Mouse (Mus musculus) urinary bladder, adult 18-20 months (tissue): ENCODE measurements around the gene Urah.

Experiments
- DNase-seq, 2 experiments: peaks; one replicate each; pipeline ENCODE4 v3.0.0; 2022; ENCODE audit warnings: low spot score in 2 of 2, mixed read lengths in 2 of 2

The Urah gene

DNA sequence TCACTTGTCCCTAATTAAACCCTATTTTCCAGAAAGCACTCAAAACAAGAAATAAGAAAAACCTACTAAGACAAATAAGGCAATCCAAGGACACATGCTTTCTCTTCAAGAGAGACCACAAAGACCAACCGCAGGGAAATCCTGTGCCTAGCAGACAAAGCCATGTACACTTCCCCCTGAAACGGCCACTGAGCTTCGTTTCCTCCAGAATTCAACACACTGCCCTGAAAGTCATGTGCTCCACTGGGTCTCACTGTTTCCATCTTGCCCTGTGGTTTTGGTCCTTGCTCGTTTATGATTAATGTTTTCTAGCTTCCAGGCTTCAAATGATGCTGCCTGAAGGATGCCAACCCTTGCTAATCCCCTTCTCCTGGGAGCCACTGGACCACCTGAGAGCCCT, 39.4 kb downstream of the Urah start:
- DNase-seq, result no peak

DNA sequence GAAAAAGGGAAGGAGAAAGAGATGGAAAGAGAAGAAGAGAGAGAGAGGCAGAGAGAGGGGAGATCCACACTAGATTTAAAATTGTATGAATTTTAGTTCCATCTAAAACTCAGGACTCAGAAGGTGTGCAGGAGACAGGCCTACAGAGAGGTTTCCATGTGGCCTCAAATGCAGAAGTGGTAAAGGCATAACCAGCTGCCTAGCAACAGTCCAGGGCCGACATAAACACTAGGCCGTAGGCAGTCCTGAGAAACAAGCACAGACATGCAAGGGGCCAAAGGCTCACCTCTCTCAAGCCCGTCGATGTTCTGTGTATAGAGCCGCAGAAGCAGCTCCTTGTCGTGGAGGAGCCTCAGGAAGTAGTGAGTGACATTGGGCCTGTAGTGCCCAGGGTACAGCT, 42.5 kb downstream of the Urah start:
- DNase-seq, result no peak

DNA sequence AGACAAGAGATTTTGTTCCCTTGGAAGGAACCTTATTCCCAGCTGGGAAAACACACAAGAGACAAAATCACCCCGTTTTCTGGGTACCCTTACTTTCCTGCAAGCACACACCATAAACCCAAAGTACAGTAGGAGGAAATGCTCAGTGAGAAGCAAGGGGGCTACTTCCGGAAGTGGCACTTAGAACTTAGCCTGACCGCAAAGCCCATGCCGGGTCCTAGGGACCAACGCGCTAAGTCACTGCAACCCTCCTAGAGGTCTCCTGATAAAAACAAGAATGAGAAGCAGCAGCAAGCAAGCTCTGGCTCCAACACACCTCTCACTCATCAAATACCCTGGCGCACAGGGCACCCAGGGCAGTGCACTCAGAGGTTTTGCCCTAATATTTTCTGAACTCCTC, 44.5 kb downstream of the Urah start:
- no peak for DNase-seq

GRCm38 (mm10) chr7:140880419-140880818, 45.6 kb downstream of the Urah start:
- no peak for DNase-seq

DNA sequence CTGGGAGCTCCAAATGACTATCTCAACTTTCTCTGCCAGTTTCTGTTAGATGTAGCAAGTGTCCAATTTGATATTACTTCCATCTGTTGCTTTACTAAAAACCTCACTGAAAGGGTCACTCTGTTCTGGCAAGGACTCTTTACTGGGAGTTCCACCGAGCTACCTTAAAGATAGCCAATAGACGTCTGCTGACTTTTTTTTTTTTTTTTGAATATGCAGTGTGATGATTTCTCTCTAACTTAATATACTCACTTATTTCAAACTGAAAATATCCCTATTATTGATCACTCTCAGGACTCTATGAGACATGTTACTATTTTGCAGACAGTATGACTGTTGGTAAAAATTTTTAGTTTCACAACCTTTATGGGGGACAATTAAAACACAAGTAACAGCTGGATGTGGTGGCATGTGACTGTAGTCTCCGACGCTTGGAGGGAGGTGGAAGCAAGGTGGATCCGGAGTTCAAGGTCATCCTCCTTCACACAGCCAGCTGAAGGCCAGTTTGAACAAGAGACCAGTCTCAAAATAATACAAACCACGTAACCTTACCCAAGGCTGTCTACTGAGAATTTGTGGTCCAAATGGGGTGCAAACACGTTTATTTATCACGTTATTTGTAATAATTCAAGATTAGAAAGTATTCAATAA, 46.2 kb downstream of the Urah start:
- no peak for DNase-seq

DNA sequence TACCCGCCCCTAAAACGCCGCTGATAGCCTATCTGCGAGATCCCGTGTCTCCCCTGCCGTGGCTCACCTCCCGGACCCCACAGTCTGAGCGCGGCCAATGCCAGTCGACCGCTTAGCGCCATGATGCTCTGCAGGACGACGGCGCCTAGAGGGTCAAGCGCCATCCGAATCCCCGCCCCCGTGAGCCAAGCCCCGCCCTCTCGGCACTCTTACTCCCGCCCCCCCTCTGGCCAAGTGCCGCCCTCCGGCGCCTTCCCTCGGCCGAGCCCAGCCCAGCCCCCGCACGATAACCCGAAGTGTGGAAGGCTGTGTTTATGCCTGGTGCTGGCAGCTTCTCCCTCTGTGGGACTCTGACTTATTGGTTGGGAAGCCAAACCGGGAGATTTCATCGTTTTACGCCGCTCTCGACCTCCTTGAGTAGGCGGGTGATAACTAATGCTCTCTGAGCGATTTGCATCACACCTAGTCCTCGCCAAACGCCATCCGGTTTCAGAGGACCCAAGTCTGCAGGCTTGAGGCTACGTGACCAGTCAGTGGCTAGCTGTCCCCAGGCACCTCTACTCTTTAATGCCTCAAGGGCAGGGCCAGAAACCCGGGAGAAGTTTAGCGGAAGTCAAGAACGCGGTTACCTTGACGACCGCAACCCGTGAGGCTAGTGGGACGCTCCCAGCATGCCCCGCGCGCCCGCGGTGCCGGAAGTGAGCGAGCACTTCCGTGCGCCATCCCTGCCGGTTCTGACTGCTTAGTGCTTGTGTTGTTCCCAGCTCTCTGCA, 47.1 kb downstream of the Urah start, which contains the start of the genes Psmd13 and Sirt3:
Psmd13 (plus strand) TSS at position 273 of the 773 bp plus-strand sequence.
Sirt3 (minus strand) TSS at position 614 of the 773 bp plus-strand sequence.
- peak; percentile 90 for DNase-seq

- no peak for DNase-seq
Measured at GRCm38 (mm10) chr7:140882469-140882803, 47.6 kb downstream of the Urah start.
